In the genomic region with DNA sequence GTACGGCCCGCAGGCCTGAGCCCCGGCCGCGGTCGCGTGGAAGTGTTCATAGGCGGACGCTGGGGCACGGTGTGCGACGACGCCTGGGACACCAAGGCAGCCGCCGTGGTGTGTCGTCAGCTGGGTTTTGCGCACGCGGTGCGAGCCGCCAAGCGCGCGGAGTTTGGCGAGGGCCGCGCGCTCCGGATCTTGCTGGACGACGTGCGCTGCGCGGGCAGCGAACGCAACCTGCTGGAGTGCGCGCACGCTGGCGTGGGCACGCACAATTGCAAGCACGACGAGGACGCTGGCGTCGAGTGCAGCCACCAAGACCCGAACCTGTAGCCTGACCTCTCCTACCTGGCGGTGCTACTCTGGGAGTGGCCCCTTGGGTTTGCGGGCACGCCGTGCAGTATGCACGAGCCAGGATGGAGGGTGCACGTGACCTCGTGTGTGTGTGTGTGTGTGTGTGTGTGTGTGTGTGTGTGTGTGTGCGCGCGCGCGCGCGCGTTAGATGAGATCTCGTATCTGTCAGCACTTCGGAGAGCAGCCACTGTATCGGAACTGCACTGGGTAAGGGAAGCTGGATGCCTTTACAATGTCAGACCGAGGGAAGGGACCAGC, we compare ENCODE assay signal across 8 mouse cellular contexts. TPM values are rescaled to one million over a fixed set of nuclear protein-coding genes. Genes with fewer than 3 reads are reported as not detected.
DNase-seq lines count a peak whose midpoint lies in the region; ATAC-seq lines count a peak whose summit lies in the region.

No protein-coding gene starts in this region.

- peak overlapping the region; percentile 60 for H3K4me3 ChIP-seq in heart, embryonic 10.5 days
- H3K4me3 ChIP-seq in forebrain, embryonic 15.5 days = peak overlapping the region; percentile 43
- no peak overlapping the region for H3K4me3 ChIP-seq in liver, embryonic 15.5 days (replicated peaks)

- H3K36me3 ChIP-seq in heart, embryonic 10.5 days = no peaks in the 10 kb centered on the region
- no peaks in the 10 kb centered on the region for H3K36me3 ChIP-seq in forebrain, embryonic 15.5 days
- no peaks in the 10 kb centered on the region for H3K36me3 ChIP-seq in liver, embryonic 15.5 days (replicated peaks)

- H3K9me3 ChIP-seq in heart, embryonic 10.5 days = no peaks in the 10 kb centered on the region
- H3K9me3 ChIP-seq in forebrain, embryonic 15.5 days = no peaks in the 10 kb centered on the region
- H3K9me3 ChIP-seq in liver, embryonic 15.5 days (replicated peaks) = no peaks in the 10 kb centered on the region

- peaks cover 75% of the 10 kb centered on the region for H3K27me3 ChIP-seq in heart, embryonic 10.5 days (ENCODE audit: insufficient read depth, poor library complexity, severe bottlenecking)
- H3K27me3 ChIP-seq in forebrain, embryonic 15.5 days = no peaks in the 10 kb centered on the region
- H3K27me3 ChIP-seq in liver, embryonic 15.5 days = peaks cover 71% of the 10 kb centered on the region

- H3K4me1 ChIP-seq in heart, embryonic 10.5 days = peaks cover 21% of the 10 kb centered on the region
- peaks cover 35% of the 10 kb centered on the region for H3K4me1 ChIP-seq in forebrain, embryonic 15.5 days
- H3K4me1 ChIP-seq in liver, embryonic 15.5 days (replicated peaks) = peaks cover 4% of the 10 kb centered on the region; the same call in 1 of the 2 replicates

- WGBS in heart, embryonic 10.5 days = 1% methylated on average over 65 of the region's 66 CpGs
- 6% methylated on average over 66 of the region's 66 CpGs for WGBS in forebrain, embryonic 15.5 days
- 2% methylated on average over 66 of the region's 66 CpGs for WGBS in liver, embryonic 15.5 days (ENCODE audit: insufficient replicate concordance)

- peak overlapping the region; percentile 39 for H3K27ac ChIP-seq in heart, embryonic 10.5 days
- peak overlapping the region; percentile 51 for H3K27ac ChIP-seq in forebrain, embryonic 15.5 days (replicated peaks)
- no peak overlapping the region for H3K27ac ChIP-seq in liver, embryonic 15.5 days (replicated peaks)

- intact Hi-C loops in heart, postnatal 36 days (cut with DNase I) = no loop called here

- DNase-seq in heart, embryonic 10.5 days (ENCODE audit: low spot score) = no peak
- DNase-seq in heart, postnatal 36 days = no peak
- DNase-seq in WW6 (ENCODE audit: low read depth, low spot score) = peak; percentile 68
- peak; percentile 85 for DNase-seq in layer of hippocampus, adult 11-12 months (ENCODE audit: low spot score)
- DNase-seq in right cerebral cortex, postnatal 4 days = peak; percentile 84
- DNase-seq in thymus, postnatal 36 days = no peak

- H3K9ac ChIP-seq in forebrain, embryonic 15.5 days (replicated peaks) = peak overlapping the region; percentile 56
- no peak overlapping the region for H3K9ac ChIP-seq in liver, embryonic 15.5 days

- ATAC-seq in forebrain, embryonic 15.5 days (replicated peaks) = peak; percentile 58
- no peak for ATAC-seq in liver, embryonic 15.5 days (ENCODE audit: insufficient read depth)

- peak overlapping the region; percentile 69 for H3K4me2 ChIP-seq in forebrain, embryonic 15.5 days (replicated peaks)
- peak overlapping the region; percentile 44 for H3K4me2 ChIP-seq in liver, embryonic 15.5 days

RNA-seq across cellular contexts. Expression of a gene that starts 6.2 kb away (rescaled TPM):
- polyA plus RNA-seq in heart, embryonic 10.5 days (2016; fragmentation: Nextera tagmentation; extraction: Ambion mirVana) = 4.4 and 5.9 TPM in 2 replicates
- total RNA-seq in heart, postnatal 36 days (2021) = under 1 TPM; 0.41 to 0.44 TPM
- 19.8 and 22.6 TPM in 2 replicates for polyA plus RNA-seq in forebrain, embryonic 15.5 days (2015; fragmentation: Nextera tagmentation; extraction: Ambion mirVana)
- polyA plus RNA-seq in liver, embryonic 15.5 days (2015; fragmentation: Nextera tagmentation; extraction: Ambion mirVana) = 0.08 and 0.09 TPM in 2 replicates

RNA-seq across cellular contexts. Expression of a gene that starts 21.9 kb away (rescaled TPM):
- 0.28 and 0.64 TPM in 2 replicates for polyA plus RNA-seq in heart, embryonic 10.5 days (2016; fragmentation: Nextera tagmentation; extraction: Ambion mirVana)
- 1 to 10 TPM in 1 of 2 experiments, under 1 TPM in 1; 0.94 to 1.6 TPM for total RNA-seq in heart, postnatal 36 days (2021)
- 1.8 and 1.9 TPM in 2 replicates for polyA plus RNA-seq in forebrain, embryonic 15.5 days (2015; fragmentation: Nextera tagmentation; extraction: Ambion mirVana)
- polyA plus RNA-seq in liver, embryonic 15.5 days (2015; fragmentation: Nextera tagmentation; extraction: Ambion mirVana) = 0.03 and 0.09 TPM in 2 replicates

RNA-seq across cellular contexts. Expression of a gene that starts 42.8 kb away (rescaled TPM):
- 47.0 and 50.4 TPM in 2 replicates for polyA plus RNA-seq in heart, embryonic 10.5 days (2016; fragmentation: Nextera tagmentation; extraction: Ambion mirVana)
- 10 to 100 TPM; 74.3 to 87.1 TPM for total RNA-seq in heart, postnatal 36 days (2021)
- 58.6 and 65.7 TPM in 2 replicates for polyA plus RNA-seq in forebrain, embryonic 15.5 days (2015; fragmentation: Nextera tagmentation; extraction: Ambion mirVana)
- polyA plus RNA-seq in liver, embryonic 15.5 days (2015; fragmentation: Nextera tagmentation; extraction: Ambion mirVana) = 5.5 and 6.1 TPM in 2 replicates

RNA-seq across cellular contexts. Expression of a gene that starts 52.8 kb away (rescaled TPM):
- polyA plus RNA-seq in heart, embryonic 10.5 days (2016; fragmentation: Nextera tagmentation; extraction: Ambion mirVana) = 5.7 and 6.7 TPM in 2 replicates
- total RNA-seq in heart, postnatal 36 days (2021) = 10 to 100 TPM; 33.6 to 38.9 TPM
- 14.3 and 16.3 TPM in 2 replicates for polyA plus RNA-seq in forebrain, embryonic 15.5 days (2015; fragmentation: Nextera tagmentation; extraction: Ambion mirVana)
- 1.1 and 1.4 TPM in 2 replicates for polyA plus RNA-seq in liver, embryonic 15.5 days (2015; fragmentation: Nextera tagmentation; extraction: Ambion mirVana)

Comparison
In these comparisons a context has a peak if more than half of its experiments do, and no peak if none do; other contexts are left out.
1. DNase-seq: peak in WW6 (single experiment), layer of hippocampus, adult 11-12 months (single experiment) and right cerebral cortex, postnatal 4 days (single experiment); none in heart, embryonic 10.5 days (single experiment), heart, postnatal 36 days (0 of 2) and thymus, postnatal 36 days (0 of 2).